Mouse (Mus musculus) thymus, adult 2 months (tissue): Measurements from ENCODE around the gene Ppp1r12a. TPM values are rescaled to one million over a fixed set of nuclear protein-coding genes. Genes with fewer than 3 reads are reported as not detected.

Experiments used
- DNase-seq: peaks from one replicate; pipeline ENCODE4 v3.0.0; 2021
- H3K27ac ChIP-seq: fragments of 200-500 bp; 2 replicates; pipeline ENCODE4 v1.5.1; 2012; ENCODE audit warnings: low read length, control low read depth; ENCODE audit not compliant: control insufficient read depth, insufficient read depth
- H3K27me3 ChIP-seq: fragments of 200-500 bp; 2 replicates; pipeline ENCODE4 v1.6.1; 2012; ENCODE audit warnings: mild to moderate bottlenecking, low read length, moderate library complexity, mixed read lengths; ENCODE audit not compliant: control insufficient read depth, insufficient read depth
- H3K36me3 ChIP-seq: fragments of 200-500 bp; 2 replicates; pipeline ENCODE4 v1.6.1; 2012; ENCODE audit warnings: mild to moderate bottlenecking, low read length, moderate library complexity; ENCODE audit not compliant: control insufficient read depth, insufficient read depth
- H3K4me1 ChIP-seq: fragments of 200-500 bp; replicated peaks from 2 replicates; pipeline ENCODE4 v1.6.1; 2012; ENCODE audit warnings: low read length; ENCODE audit not compliant: control insufficient read depth, insufficient read depth
- H3K4me3 ChIP-seq: fragments of 200-500 bp; 2 replicates; pipeline ENCODE4 v1.5.1; 2012; ENCODE audit warnings: mild to moderate bottlenecking, low read length, control low read depth, moderate library complexity; ENCODE audit not compliant: control insufficient read depth, insufficient read depth
- CTCF ChIP-seq: fragments of 200-500 bp; IDR thresholded peaks from 2 replicates; pipeline ENCODE4 v1.5.1; 2012; ENCODE audit warnings: mild to moderate bottlenecking, control low read depth, low read length, moderate library complexity, borderline replicate concordance; ENCODE audit not compliant: control insufficient read depth, poor library complexity, insufficient read depth; ENCODE audit errors: extremely low read depth
- POLR2A ChIP-seq: fragments of 200-500 bp; IDR thresholded peaks from 2 replicates; pipeline ENCODE4 v1.6.1; 2012; ENCODE audit warnings: mild to moderate bottlenecking, low read length, control low read depth, moderate library complexity; ENCODE audit not compliant: control insufficient read depth, poor library complexity, insufficient read depth; ENCODE audit errors: extremely low read depth
- WGBS: fragments of 180-500 bp; shearing (Covaris S2); methylation state at CpG from one replicate; pipeline ENCODE4 v1.1.7; 2018; 5-methylcytosine and 5-hydroxymethylcytosine counted together
- polyA plus RNA-seq: library from polyadenylated mRNA; depleted of rRNA; stranded (reverse); fragments of >200 nt; gene quantifications from 2 replicates; pipeline ENCODE4 v1.2.3, GENCODE M21; 2012

Gene Ppp1r12a
- polyA plus RNA-seq, 1 experiment = 29.2 TPM

GRCm38 (mm10) chr10:108129167-108129566 is 32.8 kb upstream of the Ppp1r12a start:
- no peak for DNase-seq
- no peaks in the 10 kb centered on the region for H3K27me3 ChIP-seq
- H3K27ac ChIP-seq = no peak overlapping the region
- TF ChIP-seq POLR2A = no peak
- TF ChIP-seq CTCF = no peak
- H3K4me3 ChIP-seq = no peak overlapping the region
- 92% methylated on average over 3 of the region's 3 CpGs for WGBS
- no peaks in the 10 kb centered on the region for H3K4me1 ChIP-seq
- no peaks in the 10 kb centered on the region for H3K36me3 ChIP-seq

GRCm38 (mm10) chr10:108131858-108132257 is 30.1 kb upstream of the Ppp1r12a start:
- H3K27me3 ChIP-seq = no peaks in the 10 kb centered on the region
- TF ChIP-seq CTCF (no peak), POLR2A (no peak)

GRCm38 (mm10) chr10:108133253-108133652 is 28.7 kb upstream of the Ppp1r12a start:
- no peak for DNase-seq
- TF ChIP-seq POLR2A (no peak), CTCF (no peak)
- Histone ChIP-seq H3K36me3 (no peaks in the 10 kb centered on the region), H3K4me3 (no peak overlapping the region), H3K27ac (no peak overlapping the region), H3K4me1 (no peaks in the 10 kb centered on the region), H3K27me3 (no peaks in the 10 kb centered on the region)
- WGBS = 98% methylated on average over 6 of the region's 6 CpGs

More at GRCm38 (mm10) chr10:108131858-108132257, 30.1 kb upstream of the Ppp1r12a start:
- Histone ChIP-seq H3K4me3 (no peak overlapping the region), H3K4me1 (no peaks in the 10 kb centered on the region), H3K36me3 (no peaks in the 10 kb centered on the region), H3K27ac (no peak overlapping the region)
- DNase-seq = no peak
- 83% methylated on average over 6 of the region's 6 CpGs for WGBS

GRCm38 (mm10) chr10:108133745-108134144 is 28.2 kb upstream of the Ppp1r12a start:
- Histone ChIP-seq H3K36me3 (no peaks in the 10 kb centered on the region), H3K4me3 (no peak overlapping the region), H3K27me3 (no peaks in the 10 kb centered on the region), H3K27ac (no peak overlapping the region), H3K4me1 (no peaks in the 10 kb centered on the region)
- TF ChIP-seq CTCF (no peak), POLR2A (no peak)
- 91% methylated on average over 5 of the region's 5 CpGs for WGBS
- no peak for DNase-seq

GRCm38 (mm10) chr10:108138347-108138746 is 23.6 kb upstream of the Ppp1r12a start:
- H3K4me1 ChIP-seq = no peaks in the 10 kb centered on the region
- no peaks in the 10 kb centered on the region for H3K27me3 ChIP-seq
- H3K4me3 ChIP-seq = no peak overlapping the region
- H3K27ac ChIP-seq = no peak overlapping the region
- 95% methylated on average over 5 of the region's 5 CpGs for WGBS
- no peak for DNase-seq
- H3K36me3 ChIP-seq = no peaks in the 10 kb centered on the region
- TF ChIP-seq POLR2A (no peak), CTCF (no peak)

GRCm38 (mm10) chr10:108139788-108140187 is 22.2 kb upstream of the Ppp1r12a start:
- H3K27ac ChIP-seq = no peak overlapping the region
- TF ChIP-seq POLR2A (no peak), CTCF (no peak)
- no peak for DNase-seq
- no peak overlapping the region for H3K4me3 ChIP-seq
- H3K27me3 ChIP-seq = no peaks in the 10 kb centered on the region
- H3K36me3 ChIP-seq = no peaks in the 10 kb centered on the region
- H3K4me1 ChIP-seq = no peaks in the 10 kb centered on the region
- WGBS = 15% methylated on average over 3 of the region's 3 CpGs

- TF ChIP-seq POLR2A (no peak), CTCF (no peak)
- no peak for DNase-seq
- no peaks in the 10 kb centered on the region for H3K36me3 ChIP-seq
- H3K4me3 ChIP-seq = no peak overlapping the region
- no peak overlapping the region for H3K27ac ChIP-seq
- no peaks in the 10 kb centered on the region for H3K4me1 ChIP-seq
- no peaks in the 10 kb centered on the region for H3K27me3 ChIP-seq
- 94% methylated on average over 3 of the region's 3 CpGs for WGBS
Measured at GRCm38 (mm10) chr10:108140742-108141141, 21.3 kb upstream of the Ppp1r12a start.
